Mouse (Mus musculus): ENCODE measurements around the gene Serpina1f.
"Not testable (repeated sequence)": the region's sequence is repeated elsewhere in the genome, so short reads cannot be mapped to it uniquely, and the experiment has no call there.

Serpina1f gene

GRCm38 (mm10) chr12:103695429-103695828, at the start of gene Serpina1f:
Gene Serpina1f, minus strand, starts transcription at chr12:103695529.
- no peak for DNase-seq (ENCODE audit: low spot score)

GRCm38 (mm10) chr12:103737791-103738580, 42.7 kb upstream of the Serpina1f start:
- DNase-seq (ENCODE audit: low spot score) = not testable (repeated sequence)

- DNase-seq (ENCODE audit: low spot score) = not testable (repeated sequence)
These were observed 40.2 kb upstream of the Serpina1f start for GRCm38 (mm10) chr12:103735566-103735965.

GRCm38 (mm10) chr12:103735101-103735500, 39.8 kb upstream of the Serpina1f start:
- not testable (repeated sequence) for DNase-seq (ENCODE audit: low spot score)

GRCm38 (mm10) chr12:103711537-103711936, 16.2 kb upstream of the Serpina1f start:
- DNase-seq (ENCODE audit: low spot score) = no peak

- peak; percentile 15 for DNase-seq (ENCODE audit: low spot score)
These were observed 15.1 kb upstream of the Serpina1f start for GRCm38 (mm10) chr12:103710405-103710804.

- DNase-seq (ENCODE audit: low spot score) = no peak
These were observed 10.8 kb upstream of the Serpina1f start for GRCm38 (mm10) chr12:103706113-103706512.

- DNase-seq (ENCODE audit: low spot score) = no peak
These were observed 10.2 kb upstream of the Serpina1f start for GRCm38 (mm10) chr12:103705547-103705946.

- DNase-seq (ENCODE audit: low spot score) = no peak
These were observed 4.9 kb upstream of the Serpina1f start for GRCm38 (mm10) chr12:103700144-103700750.

- peak; percentile 15 for DNase-seq (ENCODE audit: low spot score)
These were observed 7.0 kb downstream of the Serpina1f start for GRCm38 (mm10) chr12:103688221-103688814.

- DNase-seq (ENCODE audit: low spot score) = peak; percentile 39
These were observed 8.3 kb downstream of the Serpina1f start for GRCm38 (mm10) chr12:103687021-103687420.

GRCm38 (mm10) chr12:103686050-103686449, 9.3 kb downstream of the Serpina1f start:
- DNase-seq (ENCODE audit: low spot score) = no peak

GRCm38 (mm10) chr12:103685386-103685785, 9.9 kb downstream of the Serpina1f start:
- DNase-seq (ENCODE audit: low spot score) = no peak

GRCm38 (mm10) chr12:103683775-103684174, 11.6 kb downstream of the Serpina1f start:
- DNase-seq (ENCODE audit: low spot score) = no peak

- no peak for DNase-seq (ENCODE audit: low spot score)
These were observed 13.6 kb downstream of the Serpina1f start for GRCm38 (mm10) chr12:103681739-103682138.

- no peak for DNase-seq (ENCODE audit: low spot score)
These were observed 14.2 kb downstream of the Serpina1f start for GRCm38 (mm10) chr12:103681169-103681568.

- not testable (repeated sequence) for DNase-seq (ENCODE audit: low spot score)
These were observed 15.5 kb downstream of the Serpina1f start for GRCm38 (mm10) chr12:103679853-103680252.

- DNase-seq (ENCODE audit: low spot score) = no peak
These were observed 19.3 kb downstream of the Serpina1f start, which contains the start of gene Serpina16 for GRCm38 (mm10) chr12:103676039-103676438. Gene Serpina16, minus strand, starts transcription at chr12:103676139.

- no peak for DNase-seq (ENCODE audit: low spot score)
These were observed 22.1 kb downstream of the Serpina1f start for GRCm38 (mm10) chr12:103673179-103673578.

- DNase-seq (ENCODE audit: low spot score) = no peak
These were observed 23.8 kb downstream of the Serpina1f start for GRCm38 (mm10) chr12:103671483-103671882.

- no peak for DNase-seq (ENCODE audit: low spot score)
These were observed 24.4 kb downstream of the Serpina1f start for GRCm38 (mm10) chr12:103670964-103671363.

- no peak for DNase-seq (ENCODE audit: low spot score)
These were observed 25.0 kb downstream of the Serpina1f start for GRCm38 (mm10) chr12:103670344-103670743.

- DNase-seq (ENCODE audit: low spot score) = no peak
These were observed 30.0 kb downstream of the Serpina1f start for GRCm38 (mm10) chr12:103665286-103665685.

Data from embryo, embryonic 10.5 days (tissue).